Mouse (Mus musculus) ES-Bruce4 (cell line): ENCODE data around the gene Arhgap11a. TPM values are rescaled to one million over a fixed set of nuclear protein-coding genes. Genes with fewer than 3 reads are reported as not detected.

Experiments
- H3K27ac ChIP-seq: 2 replicates; pipeline ENCODE4 v1.5.1; 2012; ENCODE audit warnings: low read length, inconsistent platforms; ENCODE audit not compliant: insufficient read depth
- H3K27me3 ChIP-seq: 2 replicates; pipeline ENCODE4 v1.6.1; 2012; ENCODE audit warnings: mild to moderate bottlenecking, low read length, inconsistent platforms; ENCODE audit not compliant: control insufficient read depth, poor library complexity, insufficient read depth, severe bottlenecking
- H3K36me3 ChIP-seq: 2 replicates; pipeline ENCODE4 v1.6.1; 2012; ENCODE audit warnings: inconsistent platforms, mild to moderate bottlenecking, low read length, moderate library complexity; ENCODE audit not compliant: control insufficient read depth, poor library complexity, insufficient read depth, severe bottlenecking
- H3K4me1 ChIP-seq: one replicate; pipeline ENCODE4 v1.8.1; 2011; ENCODE audit warnings: low read length; ENCODE audit not compliant: control insufficient read depth, insufficient read depth
- H3K4me3 ChIP-seq: 2 replicates; pipeline ENCODE4 v1.5.1; 2011; ENCODE audit warnings: low read depth, mild to moderate bottlenecking, low read length
- H3K9ac ChIP-seq: 2 replicates; pipeline ENCODE4 v1.6.1; 2012; ENCODE audit warnings: low read depth, mild to moderate bottlenecking, inconsistent platforms; ENCODE audit not compliant: poor library complexity, severe bottlenecking
- H3K9me3 ChIP-seq: replicated peaks from 2 replicates; pipeline ENCODE4 v1.6.1; 2012; ENCODE audit warnings: mild to moderate bottlenecking, low read length, inconsistent platforms; ENCODE audit not compliant: control insufficient read depth, poor library complexity, insufficient read depth, severe bottlenecking
- CTCF ChIP-seq: IDR thresholded peaks from one replicate; pipeline ENCODE4 v1.8.1; 2011; ENCODE audit warnings: low read depth, low read length
- EP300 ChIP-seq: IDR thresholded peaks from 2 replicates; pipeline ENCODE4 v1.6.1; 2011; ENCODE audit warnings: low read depth, low read length; ENCODE audit not compliant: insufficient read depth
- POLR2A ChIP-seq: IDR thresholded peaks from one replicate; pipeline ENCODE4 v1.8.1; 2011; ENCODE audit warnings: low read length; ENCODE audit not compliant: insufficient read depth
- polyA plus RNA-seq: library from polyadenylated mRNA; stranded (reverse); fragments of >200 nt; gene quantifications from 2 replicates; pipeline ENCODE4 v1.2.4, GENCODE M21; 2011; ENCODE audit warnings: low read depth; ENCODE audit not compliant: missing spikeins, insufficient read depth, insufficient read length

Gene Arhgap11a
- polyA plus RNA-seq, 1 experiment: 62.9 TPM

GRCm38 (mm10) chr2:113868404-113868803, 19.9 kb upstream of the Arhgap11a start:
- no peaks in the 10 kb centered on the region; the same call in 1 of the 2 replicates for H3K27me3 ChIP-seq
- no peak overlapping the region for H3K27ac ChIP-seq
- no peaks in the 10 kb centered on the region for H3K36me3 ChIP-seq
- no peak overlapping the region for H3K9ac ChIP-seq
- no peaks in the 10 kb centered on the region for H3K4me1 ChIP-seq
- no peaks in the 10 kb centered on the region for H3K9me3 ChIP-seq
- H3K4me3 ChIP-seq: no peak overlapping the region
- TF ChIP-seq POLR2A: no peak
- no peak for TF ChIP-seq EP300
- no peak for TF ChIP-seq CTCF

GRCm38 (mm10) chr2:113866155-113866554, 17.7 kb upstream of the Arhgap11a start:
- no peaks in the 10 kb centered on the region for H3K9me3 ChIP-seq
- TF ChIP-seq CTCF (no peak), EP300 (no peak), POLR2A (no peak)
- no peaks in the 10 kb centered on the region for H3K4me1 ChIP-seq
- H3K4me3 ChIP-seq: no peak overlapping the region
- no peaks in the 10 kb centered on the region for H3K36me3 ChIP-seq
- H3K9ac ChIP-seq: no peak overlapping the region
- H3K27me3 ChIP-seq: no peaks in the 10 kb centered on the region; the same call in 1 of the 2 replicates
- H3K27ac ChIP-seq: no peak overlapping the region

DNA sequence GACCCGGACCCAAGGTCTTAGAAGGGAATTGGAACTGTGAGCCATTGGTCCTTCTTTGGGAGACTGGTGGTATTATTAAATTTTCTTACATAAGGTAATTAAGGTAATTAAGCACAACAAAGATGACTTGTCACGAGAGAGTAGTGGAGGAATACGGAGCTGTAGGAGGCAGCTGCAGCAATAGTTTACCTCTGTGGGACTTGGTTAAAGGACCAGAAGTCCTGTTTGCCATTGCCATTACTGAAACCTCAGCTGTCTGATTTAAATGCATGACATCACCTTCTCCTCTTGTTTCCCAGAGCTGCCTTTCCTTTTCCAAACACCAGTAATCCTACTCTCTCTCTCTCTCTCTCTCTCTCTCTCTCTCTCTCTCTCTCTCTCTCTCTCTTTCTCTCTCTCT, 680 bp upstream of the Arhgap11a start:
- Histone ChIP-seq H3K9me3 (no peaks in the 10 kb centered on the region), H3K9ac (peak overlapping the region; percentile 75), H3K27ac (peak overlapping the region; percentile 36; the same call in 1 of the 2 replicates), H3K4me3 (peak overlapping the region; percentile 71), H3K36me3 (peaks cover 12% of the 10 kb centered on the region), H3K27me3 (no peaks in the 10 kb centered on the region), H3K4me1 (no peaks in the 10 kb centered on the region)
- TF ChIP-seq POLR2A (no peak), EP300 (no peak), CTCF (no peak)

DNA sequence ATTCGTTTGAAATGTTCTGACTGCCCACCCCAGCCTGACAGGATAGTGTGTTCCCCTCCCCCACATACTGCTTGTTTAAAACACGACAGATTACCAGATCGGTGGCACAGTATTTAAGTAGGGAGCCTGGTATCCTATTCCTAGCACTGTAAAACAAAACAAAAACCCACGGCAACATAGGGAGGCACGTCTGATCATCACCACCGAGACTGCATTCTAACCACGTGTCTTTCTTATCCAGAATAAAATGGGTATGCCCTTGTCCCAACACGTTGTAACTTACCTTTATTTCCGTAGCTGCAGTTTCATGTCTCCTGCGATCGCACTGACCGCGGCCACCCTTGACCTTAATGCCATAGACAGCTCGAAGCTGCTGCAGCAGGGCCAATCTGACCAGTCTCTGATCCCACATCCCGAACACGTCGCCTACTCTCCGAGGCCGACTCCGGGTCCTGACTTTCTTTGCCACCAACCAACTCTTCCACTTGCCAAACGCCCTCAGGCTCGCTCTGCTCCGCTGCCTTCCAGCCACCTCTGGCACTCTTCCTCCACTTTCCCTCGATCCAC, 700 bp downstream of the Arhgap11a start:
- H3K9me3 ChIP-seq: no peaks in the 10 kb centered on the region
- peak overlapping the region; percentile 75 for H3K9ac ChIP-seq
- H3K27me3 ChIP-seq: no peaks in the 10 kb centered on the region
- H3K36me3 ChIP-seq: peaks cover 16% of the 10 kb centered on the region
- no peaks in the 10 kb centered on the region for H3K4me1 ChIP-seq
- peak overlapping the region; percentile 92 for H3K4me3 ChIP-seq
- peak overlapping the region; percentile 54; the same call in 1 of the 2 replicates for H3K27ac ChIP-seq
- TF ChIP-seq POLR2A: no peak
- TF ChIP-seq EP300: no peak
- TF ChIP-seq CTCF: no peak

- H3K4me3 ChIP-seq: no peak overlapping the region
- H3K4me1 ChIP-seq: no peaks in the 10 kb centered on the region
- no peak overlapping the region for H3K27ac ChIP-seq
- H3K36me3 ChIP-seq: peaks cover 32% of the 10 kb centered on the region
- H3K9ac ChIP-seq: no peak overlapping the region
- H3K9me3 ChIP-seq: no peaks in the 10 kb centered on the region
- TF ChIP-seq POLR2A (no peak), CTCF (no peak), EP300 (no peak)
- H3K27me3 ChIP-seq: no peaks in the 10 kb centered on the region
Observed at GRCm38 (mm10) chr2:113845081-113845480, 3.4 kb downstream of the Arhgap11a start.

GRCm38 (mm10) chr2:113841656-113842437, 6.6 kb downstream of the Arhgap11a start:
- Histone ChIP-seq H3K9me3 (no peaks in the 10 kb centered on the region), H3K4me3 (no peak overlapping the region), H3K9ac (no peak overlapping the region), H3K4me1 (no peaks in the 10 kb centered on the region), H3K36me3 (peaks cover 43% of the 10 kb centered on the region), H3K27me3 (no peaks in the 10 kb centered on the region), H3K27ac (no peak overlapping the region)
- TF ChIP-seq CTCF (no peak), EP300 (no peak), POLR2A (no peak)
